Mouse (Mus musculus) kidney, embryonic 14.5 days (tissue): ENCODE data around the gene Plk5. TPM values are rescaled to one million over a fixed set of nuclear protein-coding genes. Genes with fewer than 3 reads are reported as not detected.

ENCODE experiments used
- ATAC-seq: fragments of 200-750 bp; cut with Nextera tagmentation; 2 replicates; pipeline ENCODE4 v1.8.0; 2017; ENCODE audit warnings: moderate number of reproducible peaks, mild to moderate bottlenecking, moderate TSS enrichment, moderate library complexity; ENCODE audit not compliant: low FRiP score, low TSS enrichment
- H3K27ac ChIP-seq: fragments of 300-500 bp; sonication (generic); 2 replicates; pipeline ENCODE4 v1.5.1; 2014; ENCODE audit warnings: low read depth, mild to moderate bottlenecking, low read length, moderate library complexity, mixed read lengths
- H3K27me3 ChIP-seq: fragments of 300-500 bp; sonication (generic); 2 replicates; pipeline ENCODE4 v1.6.1; 2014; ENCODE audit warnings: mild to moderate bottlenecking, low read length; ENCODE audit not compliant: control insufficient read depth, insufficient read depth
- H3K36me3 ChIP-seq: fragments of 300-500 bp; sonication (generic); 2 replicates; pipeline ENCODE4 v1.6.1; 2014; ENCODE audit warnings: low read length, mixed read lengths; ENCODE audit not compliant: control insufficient read depth, insufficient read depth
- H3K4me1 ChIP-seq: fragments of 300-500 bp; sonication (generic); 2 replicates; pipeline ENCODE4 v1.6.1; 2014; ENCODE audit warnings: low read length, mixed read lengths; ENCODE audit not compliant: control insufficient read depth, insufficient read depth
- H3K4me2 ChIP-seq: fragments of 300-500 bp; sonication (generic); replicated peaks from 2 replicates; pipeline ENCODE4 v1.6.1; 2014; ENCODE audit warnings: low read depth, mild to moderate bottlenecking, low read length
- H3K4me3 ChIP-seq: fragments of 300-500 bp; sonication (generic); 2 replicates; pipeline ENCODE4 v1.5.1; 2014; ENCODE audit warnings: mild to moderate bottlenecking, low read length
- H3K9ac ChIP-seq: fragments of 300-500 bp; sonication (generic); 2 replicates; pipeline ENCODE4 v1.6.1; 2014; ENCODE audit warnings: low read depth, mild to moderate bottlenecking, low read length, moderate library complexity
- H3K9me3 ChIP-seq: fragments of 300-500 bp; sonication (generic); 2 replicates; pipeline ENCODE4 v1.6.1; 2016; ENCODE audit warnings: low read length; ENCODE audit not compliant: control insufficient read depth
- WGBS: fragments of 180-500 bp; shearing (Covaris S2); extraction: QIAGEN DNeasy Blood & Tissue Kit; methylation state at CpG from one replicate; pipeline ENCODE4 v1.1.7; 2014; 5-methylcytosine and 5-hydroxymethylcytosine counted together
- polyA plus RNA-seq: library from polyadenylated mRNA; unstranded; fragments of >200 nt; fragmentation: Nextera tagmentation; extraction: Ambion mirVana; gene quantifications from 2 replicates; pipeline ENCODE4 v1.2.1, GENCODE M21; 2014

Plk5 gene
- polyA plus RNA-seq, 1 experiment from 2014 or later: 0.62 TPM

DNA sequence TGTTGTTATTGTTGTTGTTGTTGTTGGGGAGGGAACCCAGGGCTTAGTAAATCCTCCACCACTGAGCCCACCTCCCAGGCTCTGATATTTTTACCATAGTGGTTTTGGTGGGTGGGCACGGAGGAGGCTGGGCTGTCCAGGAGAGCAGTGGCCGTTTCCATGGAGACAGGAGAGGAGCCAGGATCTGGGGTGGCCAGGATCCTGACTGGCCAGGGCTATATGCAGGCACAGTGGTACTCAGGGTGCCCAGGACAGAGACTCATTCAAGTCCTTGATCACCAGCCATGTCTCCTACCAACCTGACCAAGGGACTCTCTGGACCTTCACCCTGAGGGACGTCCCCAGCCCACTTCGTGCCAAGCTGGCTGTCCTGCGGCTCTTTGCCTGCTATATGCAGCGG is 7.5 kb downstream of the Plk5 start:
- H3K4me3 ChIP-seq: no peak overlapping the region
- no peak for ATAC-seq

DNA sequence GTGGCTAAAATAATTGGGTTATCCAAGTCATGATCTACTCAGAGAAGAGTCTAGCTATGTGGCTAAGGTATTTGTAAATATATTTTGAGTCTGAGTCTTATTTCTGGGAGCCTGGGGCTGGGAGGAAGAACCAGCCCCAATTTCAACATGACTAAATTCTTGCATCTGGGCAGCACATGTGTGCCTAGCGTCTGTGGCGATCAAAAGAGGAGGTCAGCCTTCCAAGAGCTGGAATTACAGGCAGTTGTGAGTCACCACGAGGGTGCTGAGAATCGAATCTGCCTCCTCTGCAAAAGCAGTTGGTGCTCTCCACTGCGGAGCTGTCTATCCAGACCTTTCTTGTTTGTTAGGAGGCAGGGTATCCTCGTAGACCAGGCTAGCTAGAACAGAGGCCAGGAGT is 9.5 kb downstream of the Plk5 start:
- WGBS: 70% methylated on average over 6 of the region's 6 CpGs
- H3K4me3 ChIP-seq: no peak overlapping the region
- no peak overlapping the region for H3K9ac ChIP-seq
- ATAC-seq: no peak
- no peak overlapping the region for H3K4me2 ChIP-seq
- H3K4me1 ChIP-seq: no peaks in the 10 kb centered on the region
- no peaks in the 10 kb centered on the region for H3K9me3 ChIP-seq
- H3K27me3 ChIP-seq: peaks cover 3% of the 10 kb centered on the region; the same call in 1 of the 2 replicates
- no peaks in the 10 kb centered on the region for H3K36me3 ChIP-seq
- H3K27ac ChIP-seq: no peak overlapping the region

More for the DNA sequence above, 7.5 kb downstream of the Plk5 start:
- no peaks in the 10 kb centered on the region for H3K36me3 ChIP-seq
- 43% methylated on average over 6 of the region's 6 CpGs for WGBS
- H3K27ac ChIP-seq: no peak overlapping the region
- no peaks in the 10 kb centered on the region for H3K4me1 ChIP-seq
- H3K27me3 ChIP-seq: peaks cover 8% of the 10 kb centered on the region
- H3K9me3 ChIP-seq: no peaks in the 10 kb centered on the region
- no peak overlapping the region for H3K4me2 ChIP-seq
- no peak overlapping the region for H3K9ac ChIP-seq

DNA sequence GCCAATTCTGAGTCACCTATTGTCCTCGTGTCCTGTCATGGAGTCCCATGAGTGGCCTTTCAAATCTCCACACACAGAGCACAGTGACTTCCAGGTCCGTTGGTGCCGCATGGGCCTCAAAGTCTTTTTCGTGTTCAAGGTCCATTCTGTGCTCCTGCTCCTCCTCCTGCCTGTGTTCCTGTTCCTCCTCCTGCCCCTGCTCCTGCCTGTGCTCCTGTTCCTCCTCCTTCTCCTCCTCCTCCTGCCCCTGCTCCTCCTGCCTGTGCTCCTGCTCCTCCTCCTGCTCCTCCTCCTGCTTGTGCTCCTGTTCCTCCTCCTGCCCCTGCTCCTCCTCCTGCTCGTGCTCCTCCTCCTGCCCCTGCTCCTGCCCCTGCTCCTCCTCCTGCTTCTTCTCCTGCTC is 11.7 kb downstream of the Plk5 start:
- no peaks in the 10 kb centered on the region for H3K36me3 ChIP-seq
- no peak overlapping the region for H3K9ac ChIP-seq
- H3K4me1 ChIP-seq: peaks cover 4% of the 10 kb centered on the region
- H3K9me3 ChIP-seq: no peaks in the 10 kb centered on the region
- WGBS: 53% methylated on average over 5 of the region's 5 CpGs
- H3K4me3 ChIP-seq: no peak overlapping the region
- ATAC-seq: no peak
- no peaks in the 10 kb centered on the region; the same call in 1 of the 2 replicates for H3K27me3 ChIP-seq
- H3K27ac ChIP-seq: no peak overlapping the region
- H3K4me2 ChIP-seq: no peak overlapping the region

DNA sequence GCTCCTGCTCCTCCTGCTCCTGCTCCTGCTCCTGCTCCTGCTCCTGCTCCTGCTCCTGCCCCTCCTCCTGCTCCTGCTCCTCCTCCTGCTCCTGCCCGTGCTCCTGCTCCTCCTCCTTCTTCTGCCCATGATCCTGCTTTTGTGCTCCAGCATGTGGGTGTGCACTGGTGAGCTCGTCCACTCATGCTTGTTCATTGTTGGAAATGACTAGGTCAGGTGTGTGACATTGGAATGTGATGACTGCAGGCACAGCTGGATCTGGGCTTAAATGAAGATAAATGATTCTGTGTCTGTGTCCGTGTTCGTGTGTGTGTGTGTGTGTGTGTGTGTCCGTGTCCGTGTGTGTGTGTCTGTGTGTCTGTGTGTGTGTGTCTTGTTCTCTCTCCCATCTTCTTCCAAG is 12.1 kb downstream of the Plk5 start:
- Histone ChIP-seq H3K4me1 (peaks cover 4% of the 10 kb centered on the region), H3K36me3 (no peaks in the 10 kb centered on the region), H3K9me3 (no peaks in the 10 kb centered on the region), H3K27me3 (no peaks in the 10 kb centered on the region; the same call in 1 of the 2 replicates), H3K4me2 (no peak overlapping the region), H3K9ac (no peak overlapping the region), H3K4me3 (no peak overlapping the region), H3K27ac (no peak overlapping the region)
- WGBS: 92% methylated on average over 6 of the region's 6 CpGs
- no peak for ATAC-seq

DNA sequence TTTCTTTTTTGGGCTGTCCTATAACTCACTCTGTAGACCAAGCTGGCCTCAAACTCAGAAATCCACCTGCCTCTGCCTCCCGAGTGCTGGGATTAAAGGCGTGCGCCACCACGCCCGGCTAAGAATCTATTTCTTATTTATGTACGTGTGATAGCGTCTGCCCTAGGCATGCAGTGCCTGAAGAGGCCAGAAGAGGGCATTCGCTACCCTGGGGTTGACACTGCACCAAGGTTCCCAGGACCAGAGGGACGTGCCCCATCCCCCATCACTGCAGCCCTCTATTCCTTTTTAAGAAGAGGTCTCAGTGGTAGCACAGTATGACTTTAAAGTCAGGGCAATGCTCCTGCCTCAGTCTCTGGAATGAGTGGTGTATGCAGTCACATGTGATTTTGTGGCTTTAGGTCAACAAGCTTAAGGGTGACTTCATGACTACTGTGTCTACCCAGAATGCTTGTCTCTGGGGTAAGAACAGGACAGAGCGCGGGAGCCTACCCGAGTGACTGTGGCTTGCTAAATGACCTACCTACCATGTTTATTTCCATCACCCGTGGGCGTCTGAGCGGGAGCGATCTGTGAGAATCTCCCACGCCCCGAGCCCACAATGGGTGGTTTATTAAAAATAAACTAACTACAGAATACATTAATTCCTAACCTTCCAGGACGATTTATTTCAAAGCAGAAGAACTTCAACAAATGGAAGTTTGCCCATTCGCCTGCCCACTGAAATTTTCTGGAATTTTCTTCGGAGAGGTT is 13.9 kb downstream of the Plk5 start:
- Histone ChIP-seq H3K27me3 (no peaks in the 10 kb centered on the region), H3K9me3 (no peaks in the 10 kb centered on the region), H3K36me3 (no peaks in the 10 kb centered on the region), H3K4me2 (no peak overlapping the region), H3K27ac (no peak overlapping the region), H3K4me3 (no peak overlapping the region), H3K9ac (no peak overlapping the region), H3K4me1 (peaks cover 4% of the 10 kb centered on the region)
- no peak for ATAC-seq
- 78% methylated on average over 21 of the region's 21 CpGs for WGBS

DNA sequence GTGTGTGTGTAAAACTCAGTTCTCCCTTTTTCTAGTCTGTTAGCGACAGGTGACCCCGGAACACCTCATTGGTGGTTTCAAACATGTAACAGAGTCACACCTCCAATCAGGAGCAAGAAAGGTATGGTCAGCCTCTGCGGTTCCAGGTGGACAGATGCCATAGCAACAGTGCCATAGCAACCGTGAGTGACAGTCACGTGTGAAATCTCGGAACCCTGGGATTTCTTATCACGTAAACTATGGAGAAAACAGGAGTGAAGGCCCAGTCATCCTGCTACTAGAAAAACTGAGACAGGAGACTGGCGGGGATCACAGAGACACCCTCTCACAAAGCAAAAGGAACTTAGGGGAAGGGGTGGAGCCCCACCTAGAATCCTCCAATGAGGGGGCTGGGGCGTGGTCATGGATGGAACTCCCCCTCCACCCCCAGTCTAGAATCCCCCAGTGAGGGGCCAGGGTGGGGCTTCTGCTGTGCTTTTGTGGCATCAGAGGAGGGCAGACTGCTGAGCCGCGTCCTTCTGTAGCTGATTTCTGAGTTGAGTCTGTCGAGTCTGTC is 15.2 kb downstream of the Plk5 start:
- Histone ChIP-seq H3K4me1 (peaks cover 4% of the 10 kb centered on the region), H3K27ac (no peak overlapping the region), H3K4me3 (peak overlapping the region; percentile 25; the same call in 1 of the 2 replicates), H3K4me2 (peak overlapping the region; percentile 27; the same call in 1 of the 2 replicates), H3K9ac (no peak overlapping the region), H3K36me3 (no peaks in the 10 kb centered on the region), H3K9me3 (no peaks in the 10 kb centered on the region), H3K27me3 (no peaks in the 10 kb centered on the region)
- peak; percentile 84 for ATAC-seq
- whole genome bisulfite sequencing: 4% methylated on average over 12 of the region's 12 CpGs

DNA sequence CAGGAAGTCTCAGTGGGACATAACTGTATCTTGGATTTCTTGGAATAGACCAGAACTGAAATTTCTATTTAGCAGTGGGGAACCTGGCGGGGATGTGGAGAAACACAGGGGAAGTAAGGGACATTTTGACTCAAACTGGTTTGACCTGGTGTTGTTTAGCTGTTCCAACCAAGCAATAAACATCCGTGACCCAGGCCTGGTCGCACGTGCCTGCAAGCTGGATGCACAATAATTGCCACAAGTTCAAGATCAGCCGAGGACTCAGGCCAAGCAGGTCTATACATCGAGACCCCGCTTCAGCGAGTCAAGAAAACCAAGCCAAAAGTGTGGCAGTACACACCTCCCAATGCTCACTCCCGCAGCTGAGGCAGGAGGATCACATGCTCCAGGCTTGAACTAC is 15.7 kb downstream of the Plk5 start:
- Histone ChIP-seq H3K4me3 (peak overlapping the region; percentile 25; the same call in 1 of the 2 replicates), H3K9ac (no peak overlapping the region), H3K4me1 (peaks cover 4% of the 10 kb centered on the region), H3K27ac (no peak overlapping the region), H3K27me3 (no peaks in the 10 kb centered on the region), H3K4me2 (peak overlapping the region; percentile 27; the same call in 1 of the 2 replicates), H3K36me3 (no peaks in the 10 kb centered on the region), H3K9me3 (no peaks in the 10 kb centered on the region)
- ATAC-seq: no peak
- WGBS: 52% methylated on average over 9 of the region's 9 CpGs

DNA sequence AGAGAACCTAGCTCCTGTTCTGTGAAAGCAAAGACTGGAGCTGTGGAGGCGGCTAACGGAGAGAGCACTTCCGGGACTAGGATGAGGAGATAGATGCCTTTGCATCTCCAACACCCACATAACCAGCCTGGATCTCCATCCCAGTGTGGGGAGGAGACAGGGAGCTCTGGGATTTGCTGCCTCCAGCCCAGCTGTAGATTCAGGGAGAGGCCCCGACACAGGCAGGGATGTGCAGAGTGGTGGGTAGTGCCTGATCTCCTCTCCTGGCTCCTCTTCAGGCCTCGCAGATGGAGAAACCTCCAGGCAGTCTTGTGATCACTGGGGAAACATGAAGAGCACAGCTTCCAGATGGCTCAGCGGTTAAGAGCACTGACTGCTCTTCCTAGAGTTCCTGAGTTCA is 16.4 kb downstream of the Plk5 start:
- H3K4me1 ChIP-seq: peaks cover 4% of the 10 kb centered on the region
- no peak overlapping the region for H3K27ac ChIP-seq
- no peaks in the 10 kb centered on the region for H3K9me3 ChIP-seq
- H3K4me2 ChIP-seq: no peak overlapping the region
- H3K36me3 ChIP-seq: no peaks in the 10 kb centered on the region
- no peak for ATAC-seq
- H3K9ac ChIP-seq: no peak overlapping the region
- H3K27me3 ChIP-seq: no peaks in the 10 kb centered on the region
- no peak overlapping the region for H3K4me3 ChIP-seq
- WGBS: 86% methylated on average over 6 of the region's 6 CpGs

DNA sequence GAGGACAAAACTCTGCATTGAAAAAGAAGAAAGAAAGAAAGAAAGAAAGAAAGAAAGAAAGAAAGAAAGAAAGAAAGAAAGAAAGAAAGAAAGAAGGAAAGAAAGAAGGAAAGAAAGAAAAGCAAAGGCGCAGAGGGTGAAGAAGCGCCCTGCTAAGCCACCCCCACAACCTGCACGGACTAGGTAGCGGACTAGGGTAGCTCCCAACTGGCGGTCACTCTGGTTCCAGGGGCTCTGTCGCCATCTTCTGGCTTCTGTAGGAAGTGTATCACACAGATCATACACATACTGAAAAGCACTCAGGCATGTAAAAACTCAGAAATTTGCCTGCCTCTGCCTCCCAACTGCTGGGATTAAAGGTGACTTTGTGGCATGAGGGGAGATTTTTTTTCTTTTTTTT is 17.8 kb downstream of the Plk5 start:
- H3K4me1 ChIP-seq: peaks cover 4% of the 10 kb centered on the region
- H3K27ac ChIP-seq: no peak overlapping the region
- H3K9ac ChIP-seq: no peak overlapping the region
- H3K9me3 ChIP-seq: no peaks in the 10 kb centered on the region
- H3K36me3 ChIP-seq: no peaks in the 10 kb centered on the region
- ATAC-seq: no peak
- WGBS: 26% methylated on average over 6 of the region's 6 CpGs
- no peak overlapping the region for H3K4me3 ChIP-seq
- H3K4me2 ChIP-seq: no peak overlapping the region
- no peaks in the 10 kb centered on the region for H3K27me3 ChIP-seq
